Mouse (Mus musculus) lung, embryonic 14.5 days (tissue): Measurements from ENCODE around the gene 6430548M08Rik. TPM values are rescaled to one million over a fixed set of nuclear protein-coding genes. Genes with fewer than 3 reads are reported as not detected.

ENCODE experiments used
- ATAC-seq: fragments of 200-750 bp; cut with Nextera tagmentation; 2 replicates; pipeline ENCODE4 v1.8.0; 2017; ENCODE audit warnings: mild to moderate bottlenecking, moderate TSS enrichment, moderate library complexity; ENCODE audit not compliant: insufficient read depth
- DNase-seq: peaks from one replicate; pipeline ENCODE4 v3.0.0-alpha.2; 2015
- H3K27ac ChIP-seq: fragments of 300-500 bp; sonication (generic); 2 replicates; pipeline ENCODE4 v1.5.1; 2014; ENCODE audit warnings: low read depth, mild to moderate bottlenecking, moderate library complexity
- H3K27me3 ChIP-seq: fragments of 300-500 bp; sonication (generic); 2 replicates; pipeline ENCODE4 v1.6.1; 2014; ENCODE audit warnings: low read length, control low read depth; ENCODE audit not compliant: insufficient read depth
- H3K36me3 ChIP-seq: fragments of 300-500 bp; sonication (generic); 2 replicates; pipeline ENCODE4 v1.6.1; 2014; ENCODE audit warnings: control low read depth; ENCODE audit not compliant: insufficient read depth
- H3K4me1 ChIP-seq: fragments of 300-500 bp; sonication (generic); 2 replicates; pipeline ENCODE4 v1.6.1; 2014; ENCODE audit warnings: antibody characterized with exemption, control low read depth; ENCODE audit not compliant: insufficient read depth
- H3K4me2 ChIP-seq: fragments of 300-500 bp; sonication (generic); 2 replicates; pipeline ENCODE4 v1.6.1; 2014; ENCODE audit warnings: mild to moderate bottlenecking
- H3K4me3 ChIP-seq: fragments of 300-500 bp; sonication (generic); 2 replicates; pipeline ENCODE4 v1.5.1; 2014; ENCODE audit warnings: low read depth, low read length
- H3K9ac ChIP-seq: fragments of 300-500 bp; sonication (generic); 2 replicates; pipeline ENCODE4 v1.6.1; 2014
- H3K9me3 ChIP-seq: fragments of 300-500 bp; sonication (generic); 2 replicates; pipeline ENCODE4 v1.6.1; 2016; ENCODE audit warnings: low read depth, low read length, control low read depth
- CTCF ChIP-seq: IDR thresholded peaks from 2 replicates; pipeline ENCODE4 v1.5.1; 2016; ENCODE audit warnings: antibody characterized with exemption, low read depth
- WGBS: fragments of 180-500 bp; shearing (Covaris S2); extraction: QIAGEN DNeasy Blood & Tissue Kit; methylation state at CpG from one replicate; pipeline ENCODE4 v1.1.7; 2014; 5-methylcytosine and 5-hydroxymethylcytosine counted together
- polyA plus RNA-seq: library from polyadenylated mRNA; unstranded; fragments of >200 nt; fragmentation: Nextera tagmentation; extraction: Ambion mirVana; gene quantifications from 2 replicates; pipeline ENCODE4 v1.2.1, GENCODE M21; 2014

6430548M08Rik gene
- polyA plus RNA-seq, 1 experiment from 2014 or later, result 7.1 TPM

DNA sequence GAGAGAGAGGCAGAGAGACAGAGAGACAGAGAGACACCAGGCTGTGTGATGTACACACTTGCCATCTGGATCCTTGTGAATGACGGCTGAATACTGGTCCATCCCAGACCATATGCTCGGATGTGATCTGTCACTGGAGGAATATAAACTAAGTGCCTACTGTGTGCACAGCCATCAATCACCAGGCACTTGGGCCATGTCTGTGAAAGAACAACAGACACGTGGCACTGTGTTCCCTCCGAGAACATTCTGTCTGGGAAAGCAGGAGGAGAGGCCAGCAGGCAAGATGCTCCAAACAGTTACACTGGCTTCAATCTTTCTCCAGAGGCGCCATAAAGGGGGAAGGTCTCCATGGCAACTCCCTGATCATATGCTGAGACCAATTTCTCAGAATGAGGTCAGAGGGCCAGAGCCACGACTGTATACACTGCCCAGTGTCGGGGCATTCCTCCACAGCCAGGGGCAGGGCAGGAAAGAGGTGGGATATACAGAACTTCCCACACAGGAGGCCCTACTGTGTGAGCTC, 66.6 kb downstream of the 6430548M08Rik start:
- H3K9ac ChIP-seq, result no peak overlapping the region
- no peak overlapping the region for H3K4me3 ChIP-seq
- no peak for ATAC-seq
- no peaks in the 10 kb centered on the region for H3K36me3 ChIP-seq
- no peak overlapping the region for H3K4me2 ChIP-seq
- H3K4me1 ChIP-seq, result peaks cover 32% of the 10 kb centered on the region
- H3K27ac ChIP-seq, result no peak overlapping the region
- no peak for TF ChIP-seq CTCF
- DNase-seq, result peak; percentile 47
- WGBS, result 27% methylated on average over 7 of the region's 7 CpGs
- H3K9me3 ChIP-seq, result no peaks in the 10 kb centered on the region
- no peaks in the 10 kb centered on the region; the same call in 1 of the 2 replicates for H3K27me3 ChIP-seq

DNA sequence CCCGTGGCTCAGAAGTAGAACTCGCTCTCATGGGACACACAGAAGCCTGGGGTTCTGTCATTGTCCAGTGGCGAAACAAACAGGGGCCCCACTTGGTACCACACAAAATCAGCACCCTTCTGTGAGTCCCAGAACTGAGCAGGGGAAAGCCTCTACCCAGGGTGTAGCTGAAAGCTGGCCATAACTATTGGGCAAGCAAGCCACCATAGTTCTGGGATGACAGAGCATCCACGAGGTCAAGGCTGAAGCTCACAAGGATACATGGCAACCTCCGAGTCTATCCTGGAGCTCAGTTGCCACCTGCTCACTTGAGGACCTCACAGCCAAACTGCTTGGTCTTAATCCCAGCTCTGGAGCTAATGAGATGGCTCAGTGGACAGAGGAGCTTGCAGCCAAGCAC, 67.3 kb downstream of the 6430548M08Rik start:
- no peak for ATAC-seq
- DNase-seq, result no peak
- Histone ChIP-seq H3K4me3 (no peak overlapping the region), H3K9ac (no peak overlapping the region), H3K36me3 (no peaks in the 10 kb centered on the region), H3K9me3 (no peaks in the 10 kb centered on the region), H3K27ac (no peak overlapping the region), H3K4me2 (no peak overlapping the region), H3K27me3 (no peaks in the 10 kb centered on the region; the same call in 1 of the 2 replicates), H3K4me1 (peaks cover 40% of the 10 kb centered on the region)
- 75% methylated on average over 5 of the region's 5 CpGs for WGBS
- TF ChIP-seq CTCF, result no peak

DNA sequence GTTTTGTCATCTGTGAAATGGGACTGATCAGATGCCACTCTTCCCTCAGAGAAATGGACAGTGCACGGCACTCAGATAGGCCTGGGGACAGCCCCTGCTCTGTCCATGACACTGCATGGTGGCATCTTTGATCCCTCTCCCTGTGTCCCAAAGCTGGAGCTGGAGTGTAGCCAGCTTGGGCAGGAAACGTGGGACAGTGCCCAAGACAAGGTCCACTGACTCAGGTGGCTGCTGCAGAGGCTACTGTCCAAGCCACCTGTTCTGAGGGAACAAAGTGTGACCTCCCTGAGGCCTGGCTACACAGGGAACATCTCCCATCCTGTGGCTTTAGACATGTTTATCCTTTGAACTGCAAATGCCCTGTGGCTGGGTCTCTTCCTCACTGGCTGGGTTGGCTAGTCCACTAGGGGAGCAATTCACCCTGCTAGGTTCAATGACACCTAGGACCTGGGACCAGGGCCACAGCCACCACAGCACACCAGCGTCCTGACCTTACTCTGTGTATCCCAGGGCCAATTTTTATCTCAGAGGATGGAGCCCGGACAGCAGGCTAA, 68.0 kb downstream of the 6430548M08Rik start:
- Histone ChIP-seq H3K36me3 (no peaks in the 10 kb centered on the region), H3K9me3 (no peaks in the 10 kb centered on the region), H3K27me3 (no peaks in the 10 kb centered on the region; the same call in 1 of the 2 replicates), H3K4me1 (peaks cover 42% of the 10 kb centered on the region), H3K9ac (no peak overlapping the region), H3K27ac (no peak overlapping the region), H3K4me2 (no peak overlapping the region), H3K4me3 (no peak overlapping the region)
- 65% methylated on average over 4 of the region's 4 CpGs for WGBS
- ATAC-seq (no peak), DNase-seq (no peak)
- 0 out of 2 replicates have a peak, but pooled peaks have one; percentile 8 for TF ChIP-seq CTCF

DNA sequence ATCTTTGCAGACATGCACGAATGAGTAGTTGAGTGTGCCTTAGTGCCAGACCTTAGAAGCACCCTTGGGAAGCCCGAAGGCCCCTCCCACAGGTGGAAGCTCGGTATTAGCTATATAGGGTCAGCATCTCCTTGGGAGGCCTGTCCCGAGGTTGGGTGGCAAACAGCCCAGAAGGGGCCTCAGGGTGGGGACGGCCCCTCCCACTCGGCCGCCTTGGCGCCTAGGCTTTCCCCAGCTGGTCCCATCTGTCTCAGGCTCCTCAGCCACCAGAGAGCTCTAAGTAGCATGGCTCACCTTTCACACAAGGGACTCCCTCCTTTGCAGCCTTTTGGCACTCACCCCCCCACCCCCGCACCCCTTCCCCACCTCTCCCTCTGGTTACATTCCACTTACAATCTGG, 70.4 kb downstream of the 6430548M08Rik start:
- no peak for TF ChIP-seq CTCF
- 12% methylated on average over 9 of the region's 9 CpGs for WGBS
- H3K4me3 ChIP-seq, result no peak overlapping the region
- DNase-seq (peak; percentile 77), ATAC-seq (peak; percentile 59)
- H3K4me1 ChIP-seq, result peaks cover 32% of the 10 kb centered on the region
- H3K27me3 ChIP-seq, result no peaks in the 10 kb centered on the region
- no peaks in the 10 kb centered on the region for H3K9me3 ChIP-seq
- peak overlapping the region; percentile 23; the same call in 1 of the 2 replicates for H3K4me2 ChIP-seq
- no peaks in the 10 kb centered on the region for H3K36me3 ChIP-seq
- H3K27ac ChIP-seq, result peak overlapping the region; percentile 63; the same call in 1 of the 2 replicates
- no peak overlapping the region for H3K9ac ChIP-seq

DNA sequence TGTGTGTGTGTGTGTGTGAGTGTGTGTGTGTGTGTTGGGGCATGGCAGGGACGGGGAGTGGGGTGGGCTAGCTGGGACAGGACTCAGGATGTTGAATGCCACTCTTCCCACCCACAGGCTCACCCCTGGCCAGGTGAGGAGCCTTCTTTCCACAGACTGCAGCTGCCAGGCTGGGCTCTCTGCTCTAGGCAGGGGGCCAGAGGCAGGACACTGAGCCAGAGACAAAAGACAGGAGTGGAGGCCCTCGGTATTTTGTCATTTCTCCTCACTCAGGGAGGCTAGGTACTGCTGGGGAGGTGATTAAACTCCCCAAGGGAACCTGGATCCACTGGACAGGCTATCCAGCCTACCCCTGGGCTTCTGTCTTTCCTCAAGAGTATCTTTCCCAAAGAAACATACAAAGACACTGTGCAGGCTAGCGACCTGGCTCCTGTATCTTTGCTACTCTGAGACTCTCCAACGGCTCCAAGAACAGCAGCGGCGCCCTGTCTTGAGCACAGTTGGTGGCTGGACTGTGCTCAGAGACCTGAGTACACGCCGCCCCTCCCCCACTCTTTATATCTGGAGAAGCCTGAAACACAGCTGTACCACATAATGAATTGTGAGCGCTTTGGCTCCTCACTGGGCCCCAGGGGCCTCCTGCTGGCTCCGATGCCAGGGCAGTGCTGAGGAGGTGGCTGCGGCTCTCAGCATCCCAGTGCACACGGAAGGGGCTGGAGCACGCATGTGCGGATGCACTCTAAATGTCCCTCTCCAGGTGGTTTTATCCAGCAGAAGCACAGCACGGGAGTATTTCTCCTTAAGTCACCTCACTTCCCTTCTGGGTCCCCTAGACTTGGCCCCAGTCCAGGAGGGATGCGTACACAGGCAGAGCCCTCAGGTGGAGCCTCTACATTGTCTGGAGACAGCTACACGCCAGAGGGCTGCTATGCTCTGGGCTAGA, 71.2 kb downstream of the 6430548M08Rik start:
- H3K4me3 ChIP-seq, result no peak overlapping the region
- WGBS, result 12% methylated on average over 17 of the region's 17 CpGs
- no peaks in the 10 kb centered on the region for H3K9me3 ChIP-seq
- DNase-seq, result peak; percentile 81
- ATAC-seq, result peak; percentile 23
- peak overlapping the region; percentile 63 for H3K27ac ChIP-seq
- H3K9ac ChIP-seq, result no peak overlapping the region
- no peak for TF ChIP-seq CTCF
- H3K27me3 ChIP-seq, result no peaks in the 10 kb centered on the region
- no peaks in the 10 kb centered on the region for H3K36me3 ChIP-seq
- H3K4me2 ChIP-seq, result peak overlapping the region; percentile 31; the same call in 1 of the 2 replicates
- peaks cover 39% of the 10 kb centered on the region for H3K4me1 ChIP-seq

DNA sequence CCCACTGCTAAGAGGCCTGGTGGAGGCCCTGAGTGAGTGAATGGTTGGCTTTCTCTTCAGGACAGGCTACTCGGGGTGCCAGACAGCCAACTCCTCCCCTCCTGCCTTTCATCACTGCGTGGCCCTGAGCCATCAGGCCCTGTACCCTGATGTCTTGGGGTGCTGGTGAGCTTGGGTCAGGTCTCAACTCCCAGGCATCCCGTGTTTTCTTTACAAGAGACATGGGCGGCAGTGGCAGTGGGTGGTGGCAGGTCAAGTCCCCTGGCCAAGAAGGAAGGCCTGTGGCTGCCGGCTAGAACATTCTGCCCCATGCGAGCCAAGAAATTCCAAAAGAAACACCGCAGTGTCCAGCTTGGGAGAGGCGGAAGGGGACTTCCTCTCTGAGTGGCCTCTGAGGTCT, 72.5 kb downstream of the 6430548M08Rik start:
- DNase-seq (no peak), ATAC-seq (no peak)
- no peak overlapping the region for H3K27ac ChIP-seq
- 45% methylated on average over 8 of the region's 8 CpGs for WGBS
- peaks cover 49% of the 10 kb centered on the region for H3K4me1 ChIP-seq
- H3K4me3 ChIP-seq, result no peak overlapping the region
- H3K9me3 ChIP-seq, result no peaks in the 10 kb centered on the region
- H3K27me3 ChIP-seq, result no peaks in the 10 kb centered on the region
- no peaks in the 10 kb centered on the region for H3K36me3 ChIP-seq
- no peak overlapping the region for H3K9ac ChIP-seq
- TF ChIP-seq CTCF, result no peak
- H3K4me2 ChIP-seq, result no peak overlapping the region

DNA sequence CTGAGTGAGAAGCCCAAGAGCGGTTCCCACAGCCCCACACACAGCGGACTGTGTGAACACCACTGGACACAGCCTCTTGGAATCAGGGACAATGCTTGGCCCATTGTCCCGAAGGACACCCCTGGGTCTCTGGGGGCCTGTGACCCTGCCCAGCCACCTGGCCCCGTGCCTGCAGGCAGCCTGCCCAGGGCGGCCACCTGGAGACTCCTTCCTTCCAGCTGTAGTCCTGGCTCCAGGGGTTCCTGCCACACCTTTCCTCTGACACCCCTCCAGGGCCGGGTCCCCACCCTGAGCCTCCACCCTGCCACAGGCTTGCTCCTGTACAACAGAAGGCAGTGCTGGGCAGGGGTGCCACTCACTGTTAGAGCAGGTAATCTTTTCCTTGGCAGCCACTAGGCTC, 74.6 kb downstream of the 6430548M08Rik start:
- Histone ChIP-seq H3K27ac (no peak overlapping the region), H3K27me3 (no peaks in the 10 kb centered on the region), H3K4me3 (no peak overlapping the region), H3K4me2 (no peak overlapping the region), H3K4me1 (peaks cover 51% of the 10 kb centered on the region), H3K9me3 (no peaks in the 10 kb centered on the region), H3K9ac (no peak overlapping the region), H3K36me3 (no peaks in the 10 kb centered on the region)
- ATAC-seq, result no peak
- 79% methylated on average over 6 of the region's 6 CpGs for WGBS
- DNase-seq, result no peak
- no peak for TF ChIP-seq CTCF
